In genomic region chr2:157750926-157751588, GRCm38 (mm10) we compare ENCODE assay signal across 8 mouse cellular contexts. TPM values are rescaled to one million over a fixed set of nuclear protein-coding genes. Genes with fewer than 3 reads are reported as not detected.
DNase-seq lines count a peak whose midpoint lies in the region; ATAC-seq lines count a peak whose summit lies in the region.

No protein-coding gene starts in this region.

- peaks cover 17% of the 10 kb centered on the region for H3K4me1 ChIP-seq in lung, embryonic 15.5 days
- peaks cover 13% of the 10 kb centered on the region for H3K4me1 ChIP-seq in intestine, embryonic 16.5 days (ENCODE audit: control insufficient read depth, insufficient read depth, low read length)

- no peak overlapping the region for H3K4me2 ChIP-seq in lung, embryonic 15.5 days
- H3K4me2 ChIP-seq in intestine, embryonic 16.5 days (ENCODE audit: low read depth, low read length): no peak overlapping the region

- H3K4me3 ChIP-seq in lung, embryonic 15.5 days: no peak overlapping the region
- H3K4me3 ChIP-seq in intestine, embryonic 16.5 days (ENCODE audit: low read length): no peak overlapping the region

- H3K9ac ChIP-seq in lung, embryonic 15.5 days: no peak overlapping the region
- no peak overlapping the region for H3K9ac ChIP-seq in intestine, embryonic 16.5 days (ENCODE audit: low read depth, low read length)

- peak; percentile 39 to 56 for DNase-seq in cerebellum, postnatal 14 days
- no peak for DNase-seq in cerebellum, adult 9-10 months
- DNase-seq in lung, postnatal 25 days (ENCODE audit: low spot score): no peak
- peak; percentile 30 for DNase-seq in ovary, postnatal 36 days (ENCODE audit: low spot score)
- DNase-seq in adrenal gland, postnatal 36 days: no peak
- DNase-seq in cerebellum, adult 11-12 months: no peak

- no peaks in the 10 kb centered on the region for H3K36me3 ChIP-seq in lung, embryonic 15.5 days
- no peaks in the 10 kb centered on the region for H3K36me3 ChIP-seq in intestine, embryonic 16.5 days (ENCODE audit: control insufficient read depth, insufficient read depth, low read length)

- no peaks in the 10 kb centered on the region for H3K27me3 ChIP-seq in lung, embryonic 15.5 days
- H3K27me3 ChIP-seq in intestine, embryonic 16.5 days (replicated peaks; ENCODE audit: control insufficient read depth, insufficient read depth, low read length): no peaks in the 10 kb centered on the region

- H3K27ac ChIP-seq in lung, embryonic 15.5 days: peak overlapping the region; percentile 31; the same call in 1 of the 2 replicates
- H3K27ac ChIP-seq in intestine, embryonic 16.5 days (ENCODE audit: low read length): peak overlapping the region; percentile 40; the same call in 1 of the 2 replicates

- 50% methylated on average over 12 of the region's 12 CpGs for WGBS in lung, embryonic 15.5 days
- 57% methylated on average over 12 of the region's 12 CpGs for WGBS in intestine, embryonic 16.5 days

- H3K9me3 ChIP-seq in lung, embryonic 15.5 days: no peaks in the 10 kb centered on the region
- H3K9me3 ChIP-seq in intestine, embryonic 16.5 days (ENCODE audit: control insufficient read depth, low read length): no peaks in the 10 kb centered on the region

- ATAC-seq in lung, embryonic 15.5 days (ENCODE audit: borderline replicate concordance, extremely low read depth, low FRiP score, low TSS enrichment): no peak
- ATAC-seq in intestine, embryonic 16.5 days: no peak

RNA-seq across cellular contexts. Expression of gene Ctnnbl1, which starts 13.9 kb away (rescaled TPM):
- polyA plus RNA-seq in lung, embryonic 15.5 days (2015; fragmentation: Nextera tagmentation; extraction: Ambion mirVana): 59.9 and 60.1 TPM in 2 replicates
- 40.3 and 48.2 TPM in 2 replicates for polyA plus RNA-seq in intestine, embryonic 16.5 days (2015; fragmentation: Nextera tagmentation; extraction: Ambion mirVana)
- total RNA-seq in adrenal gland, postnatal 36 days (2021): 10 to 100 TPM; 17.6 to 18.0 TPM

Comparison
In these comparisons a context has a peak if more than half of its experiments do, and no peak if none do; other contexts are left out.
1. DNase-seq: peak in cerebellum, postnatal 14 days (2 of 2) and ovary, postnatal 36 days (single experiment); none in cerebellum, adult 9-10 months (single experiment), lung, postnatal 25 days (single experiment), adrenal gland, postnatal 36 days (0 of 2) and cerebellum, adult 11-12 months (single experiment).